Mouse (Mus musculus): ENCODE measurements around the gene Iars2.

Iars2 gene

GRCm38 (mm10) chr1:185328721-185329610, at the start of gene Iars2:
Iars2 (minus strand) TSS chr1:185329396.
- peak; percentile 94 for DNase-seq

- DNase-seq: no peak
Observed at GRCm38 (mm10) chr1:185377429-185377828, 48.2 kb upstream of the Iars2 start.

GRCm38 (mm10) chr1:185376390-185376789, 47.2 kb upstream of the Iars2 start:
- no peak for DNase-seq

- DNase-seq: no peak
Observed at GRCm38 (mm10) chr1:185369979-185370378, 40.8 kb upstream of the Iars2 start.

GRCm38 (mm10) chr1:185367383-185367782, 38.2 kb upstream of the Iars2 start:
- DNase-seq: no peak

- no peak for DNase-seq
Observed at GRCm38 (mm10) chr1:185364183-185364540, 35.0 kb upstream of the Iars2 start.

- DNase-seq: peak; percentile 67
Observed at GRCm38 (mm10) chr1:185363526-185364182, 34.5 kb upstream of the Iars2 start.

GRCm38 (mm10) chr1:185362677-185363520, 33.7 kb upstream of the Iars2 start, which contains the start of gene Eprs:
Eprs (plus strand) TSS chr1:185363044.
- DNase-seq: peak; percentile 99

GRCm38 (mm10) chr1:185358211-185358610, 29.0 kb upstream of the Iars2 start:
- no peak for DNase-seq

- no peak for DNase-seq
Observed at GRCm38 (mm10) chr1:185356246-185356645, 27.1 kb upstream of the Iars2 start.

- DNase-seq: no peak
Observed at GRCm38 (mm10) chr1:185354731-185355130, 25.5 kb upstream of the Iars2 start.

- DNase-seq: no peak
Observed at GRCm38 (mm10) chr1:185353351-185353750, 24.2 kb upstream of the Iars2 start.

- no peak for DNase-seq
Observed at GRCm38 (mm10) chr1:185352151-185352550, 23.0 kb upstream of the Iars2 start.

- no peak for DNase-seq
Observed at GRCm38 (mm10) chr1:185350611-185351010, 21.4 kb upstream of the Iars2 start.

- DNase-seq: no peak
Observed at GRCm38 (mm10) chr1:185349741-185350140, 20.5 kb upstream of the Iars2 start.

GRCm38 (mm10) chr1:185346188-185346587, 17.0 kb upstream of the Iars2 start:
- no peak for DNase-seq

GRCm38 (mm10) chr1:185343422-185343821, 14.2 kb upstream of the Iars2 start:
- DNase-seq: no peak

GRCm38 (mm10) chr1:185342441-185342840, 13.2 kb upstream of the Iars2 start:
- no peak for DNase-seq

GRCm38 (mm10) chr1:185336535-185336934, 7.3 kb upstream of the Iars2 start:
- DNase-seq: no peak

- no peak for DNase-seq
Observed at GRCm38 (mm10) chr1:185335231-185335765, 6.1 kb upstream of the Iars2 start.

- DNase-seq: no peak
Observed at GRCm38 (mm10) chr1:185334136-185334535, 4.9 kb upstream of the Iars2 start.

- DNase-seq: no peak
Observed at GRCm38 (mm10) chr1:185333651-185334050, 4.5 kb upstream of the Iars2 start.

GRCm38 (mm10) chr1:185331983-185332430, 2.8 kb upstream of the Iars2 start, which contains the start of gene Bpnt1:
Bpnt1 (plus strand) TSS chr1:185332149.
- peak; percentile 93 for DNase-seq

Data from kidney, postnatal 10 days (tissue).